Mouse (Mus musculus): Measurements from ENCODE around the gene Npy4r.

DNA sequence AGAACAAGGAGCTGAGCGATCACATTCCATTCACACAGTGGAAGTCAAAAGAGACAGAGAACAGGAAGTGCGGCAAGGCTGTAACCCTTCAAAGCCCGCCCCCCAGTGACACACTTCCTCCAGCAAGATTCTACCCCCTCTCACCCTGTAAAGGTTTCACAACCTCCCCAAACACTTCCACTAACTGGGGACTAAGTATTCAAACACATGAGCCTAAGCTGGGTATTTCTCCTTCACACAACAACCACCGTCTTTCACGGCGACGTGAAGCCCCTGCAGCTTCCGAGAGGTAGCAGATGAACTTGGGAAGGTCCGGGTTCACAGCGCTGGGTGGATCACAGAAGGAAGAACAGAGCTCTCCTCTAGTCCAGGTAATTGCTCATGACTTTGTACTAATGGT is 9.4 kb downstream of the Npy4r start:
- TF ChIP-seq EP300 (IDR thresholded peaks at IDR 0.05) (no peak), CTCF (IDR thresholded peaks at IDR 0.05) (no peak)
